Mouse (Mus musculus): ENCODE measurements around the gene Reps2.

DNA sequence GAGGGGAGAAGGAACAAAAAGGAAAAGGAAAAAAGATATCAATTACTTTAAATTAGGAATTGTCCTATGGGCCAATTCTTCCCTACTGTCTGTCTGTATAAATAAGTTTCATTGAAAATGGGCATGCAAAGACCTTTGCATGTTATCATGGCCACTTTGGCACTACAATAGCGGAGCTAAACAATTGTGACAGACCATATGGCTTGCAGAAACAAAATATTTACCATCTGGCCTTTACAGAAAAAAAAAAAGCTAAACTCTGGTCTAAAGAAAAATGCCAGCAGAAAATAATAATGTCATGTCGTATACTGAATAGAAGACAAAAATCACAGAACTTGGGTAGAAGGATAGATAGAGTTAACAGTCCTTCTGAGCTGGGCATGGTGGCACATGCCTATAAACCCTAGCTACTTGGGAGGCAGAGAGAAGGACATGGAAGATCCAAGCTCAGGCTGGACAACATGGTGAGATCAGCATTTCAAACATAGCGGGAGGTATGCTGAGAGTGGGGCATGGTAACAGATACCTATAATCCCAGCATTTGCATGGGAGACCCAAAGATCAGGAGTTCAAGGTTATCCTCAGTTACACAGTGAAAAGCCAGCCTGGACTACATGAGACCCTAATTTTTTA lies 54.2 kb downstream of the Reps2 start:
- TF ChIP-seq CTCF (IDR thresholded peaks at IDR 0.05; ENCODE audit: low read depth, low read length): no peak
- no peak for TF ChIP-seq GATA1 (IDR thresholded peaks at IDR 0.05; ENCODE audit: borderline replicate concordance, low read length)
- no peak for TF ChIP-seq GATA2 (IDR thresholded peaks at IDR 0.05; ENCODE audit: borderline replicate concordance, low read depth, low read length)
